Mouse (Mus musculus) liver, adult 2 months (tissue): ENCODE measurements at regions not wholly inside any gene's neighbourhood (a gene's known extent, or its start where the extent isn't known, plus 50 kb on each side); places are given as distances from the start of the nearest gene placed in this dataset.

ENCODE experiments used
- CTCF ChIP-seq: fragments of 200-500 bp; IDR thresholded peaks from 2 replicates; pipeline ENCODE4 v1.5.1; 2011; ENCODE audit warnings: low read depth, low read length, control low read depth
- POLR2A ChIP-seq: fragments of 200-500 bp; IDR thresholded peaks from 2 replicates; pipeline ENCODE4 v1.6.1; 2011; ENCODE audit warnings: low read length, control low read depth; ENCODE audit not compliant: insufficient read depth; ENCODE audit errors: extremely low read depth

DNA sequence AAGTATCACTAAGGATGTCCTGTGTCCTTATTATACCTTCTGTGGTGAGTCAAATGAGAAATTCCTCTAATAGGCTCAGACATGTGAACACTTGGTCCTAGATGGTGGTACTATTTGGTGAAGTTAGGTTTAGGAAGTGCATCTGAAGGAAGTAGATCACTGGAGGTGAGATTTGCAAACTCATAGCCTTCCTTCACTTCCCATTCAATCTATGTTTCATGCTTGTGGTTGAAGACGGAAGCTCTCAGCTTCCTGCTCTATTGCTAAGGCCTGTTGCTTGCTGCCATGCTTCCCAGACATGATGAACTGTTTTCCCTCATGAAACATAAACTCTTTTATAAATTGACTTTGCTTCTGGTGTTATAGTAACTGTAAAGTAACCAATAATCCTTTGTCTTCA, 258.4 kb downstream of the Klf6 start:
- no peak for TF ChIP-seq CTCF
- no peak for TF ChIP-seq POLR2A
